Mouse (Mus musculus) liver, adult (tissue): Measurements from ENCODE around the gene Mast3.

ENCODE experiments used
- GATA4 ChIP-seq: IDR thresholded peaks from 2 replicates; pipeline ENCODE4 v1.6.1; 2014; ENCODE audit warnings: mild to moderate bottlenecking, low read length; ENCODE audit not compliant: insufficient replicate concordance

Gene Mast3

GRCm38 (mm10) chr8:70804481-70805206, at the start of gene Mast3:
TSS of gene Mast3 (minus strand) at chr8:70805054.
- TF ChIP-seq GATA4 = no peak

GRCm38 (mm10) chr8:70853863-70854262, 49.0 kb upstream of the Mast3 start:
- no peak for TF ChIP-seq GATA4

GRCm38 (mm10) chr8:70852595-70853231, 47.9 kb upstream of the Mast3 start:
- TF ChIP-seq GATA4 = no peak

GRCm38 (mm10) chr8:70851837-70852236, 47.0 kb upstream of the Mast3 start:
- no peak for TF ChIP-seq GATA4

GRCm38 (mm10) chr8:70850947-70851346, 46.1 kb upstream of the Mast3 start:
- TF ChIP-seq GATA4 = no peak

DNA sequence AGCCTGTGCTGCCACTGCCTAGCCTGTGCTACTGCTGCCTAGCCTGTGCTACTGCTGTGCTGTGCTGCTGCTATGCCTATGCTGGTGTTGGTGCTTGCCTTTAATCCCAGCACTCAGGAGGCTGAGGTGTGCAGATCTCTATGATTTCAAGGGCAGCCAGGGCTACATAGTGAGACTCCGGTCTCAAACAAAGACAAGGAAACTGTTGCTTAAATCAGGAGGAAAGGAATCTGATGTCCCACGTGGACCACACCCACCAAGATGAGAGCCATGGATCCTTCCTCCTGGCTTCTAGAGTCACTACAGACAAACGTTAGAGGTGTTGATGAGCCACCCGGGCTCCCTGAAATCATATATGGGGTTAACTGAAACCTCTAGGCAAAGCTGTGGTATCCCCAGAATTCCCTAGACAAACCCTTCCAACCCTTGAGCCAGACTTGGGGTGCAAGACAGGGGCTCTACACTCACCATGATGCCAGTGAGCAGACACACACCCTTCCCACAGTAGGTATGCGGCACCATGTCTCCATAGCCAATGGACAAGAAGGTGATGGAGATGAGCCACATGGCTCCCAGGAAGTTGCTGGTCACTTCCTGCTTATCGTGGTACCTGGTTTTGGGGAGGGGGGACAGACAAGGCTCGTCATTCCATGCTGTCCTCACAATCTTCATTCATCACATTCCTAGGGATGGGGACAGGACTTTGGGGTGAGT, 45.4 kb upstream of the Mast3 start:
- TF ChIP-seq GATA4 = no peak

GRCm38 (mm10) chr8:70849333-70849990, 44.6 kb upstream of the Mast3 start:
- TF ChIP-seq GATA4 = no peak

- no peak for TF ChIP-seq GATA4
Measured at GRCm38 (mm10) chr8:70846371-70847154, 41.7 kb upstream of the Mast3 start.

- no peak for TF ChIP-seq GATA4
Measured at GRCm38 (mm10) chr8:70845108-70845507, 40.3 kb upstream of the Mast3 start.

GRCm38 (mm10) chr8:70844523-70844922, 39.7 kb upstream of the Mast3 start:
- TF ChIP-seq GATA4 = no peak

DNA sequence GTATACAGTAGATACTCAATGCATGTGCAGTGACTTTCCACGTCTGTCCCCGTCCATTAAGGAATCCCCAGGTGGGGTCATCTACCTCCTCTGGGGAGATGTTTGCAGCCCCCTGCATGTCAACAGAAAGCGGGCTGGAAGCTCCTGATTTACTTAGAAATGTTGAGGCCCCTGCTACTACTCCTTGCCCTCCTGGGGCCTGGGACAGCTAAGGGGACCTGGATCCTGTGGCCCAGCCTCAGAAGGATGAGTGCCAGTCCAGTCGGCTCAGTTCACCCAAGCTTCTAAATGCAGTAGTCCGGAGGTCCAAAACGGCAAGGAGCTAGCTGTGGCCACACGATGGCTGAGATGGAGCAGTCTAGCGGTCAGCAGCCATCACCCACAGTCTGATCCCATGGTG, 39.1 kb upstream of the Mast3 start:
- no peak for TF ChIP-seq GATA4

DNA sequence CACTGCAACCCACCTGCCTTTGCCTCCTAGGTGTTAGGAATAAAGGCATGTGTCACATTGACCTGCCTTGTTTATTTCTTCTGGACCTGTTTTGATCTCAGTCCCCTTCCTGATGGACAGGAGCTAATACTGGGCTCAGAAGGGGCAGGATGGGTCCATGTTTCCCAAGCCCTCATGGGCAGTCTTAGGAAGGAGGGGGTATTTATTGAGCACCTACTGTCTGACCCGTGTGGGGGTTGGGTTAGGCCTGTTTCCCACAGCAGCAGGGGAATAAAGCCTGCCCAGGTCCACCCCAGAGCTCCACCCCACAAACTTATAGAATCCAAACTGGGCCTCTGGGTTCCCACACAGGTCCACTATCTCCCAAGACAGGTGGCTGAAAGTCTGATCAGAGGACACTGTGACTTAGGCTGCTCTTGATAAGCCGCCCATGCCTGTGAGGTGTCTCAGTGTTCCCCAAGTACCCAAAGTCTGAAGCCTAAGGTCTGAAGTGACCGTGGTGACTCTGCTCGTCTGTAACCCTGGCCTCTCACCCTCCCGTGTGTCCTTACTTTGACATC, 38.4 kb upstream of the Mast3 start:
- no peak for TF ChIP-seq GATA4

DNA sequence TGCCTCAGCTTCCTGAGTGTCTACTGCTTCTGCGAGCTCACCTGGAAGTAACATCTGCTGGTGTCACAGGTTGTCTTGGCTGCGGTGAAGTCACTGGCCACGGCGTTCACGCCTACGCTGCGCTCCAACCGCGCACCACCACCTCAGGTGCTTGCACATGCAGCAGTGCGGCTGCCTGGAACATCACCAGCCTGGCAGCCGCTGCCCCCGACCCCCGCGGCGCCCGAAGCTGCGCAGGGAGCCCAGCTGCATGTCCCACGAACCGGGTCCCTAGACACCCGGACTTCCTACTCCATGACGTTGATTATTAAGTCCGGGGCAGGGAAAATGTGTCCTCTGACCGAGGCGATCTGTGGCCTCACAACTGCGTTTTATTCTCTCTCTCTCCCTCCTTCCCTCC, 37.6 kb upstream of the Mast3 start:
- TF ChIP-seq GATA4 = no peak

DNA sequence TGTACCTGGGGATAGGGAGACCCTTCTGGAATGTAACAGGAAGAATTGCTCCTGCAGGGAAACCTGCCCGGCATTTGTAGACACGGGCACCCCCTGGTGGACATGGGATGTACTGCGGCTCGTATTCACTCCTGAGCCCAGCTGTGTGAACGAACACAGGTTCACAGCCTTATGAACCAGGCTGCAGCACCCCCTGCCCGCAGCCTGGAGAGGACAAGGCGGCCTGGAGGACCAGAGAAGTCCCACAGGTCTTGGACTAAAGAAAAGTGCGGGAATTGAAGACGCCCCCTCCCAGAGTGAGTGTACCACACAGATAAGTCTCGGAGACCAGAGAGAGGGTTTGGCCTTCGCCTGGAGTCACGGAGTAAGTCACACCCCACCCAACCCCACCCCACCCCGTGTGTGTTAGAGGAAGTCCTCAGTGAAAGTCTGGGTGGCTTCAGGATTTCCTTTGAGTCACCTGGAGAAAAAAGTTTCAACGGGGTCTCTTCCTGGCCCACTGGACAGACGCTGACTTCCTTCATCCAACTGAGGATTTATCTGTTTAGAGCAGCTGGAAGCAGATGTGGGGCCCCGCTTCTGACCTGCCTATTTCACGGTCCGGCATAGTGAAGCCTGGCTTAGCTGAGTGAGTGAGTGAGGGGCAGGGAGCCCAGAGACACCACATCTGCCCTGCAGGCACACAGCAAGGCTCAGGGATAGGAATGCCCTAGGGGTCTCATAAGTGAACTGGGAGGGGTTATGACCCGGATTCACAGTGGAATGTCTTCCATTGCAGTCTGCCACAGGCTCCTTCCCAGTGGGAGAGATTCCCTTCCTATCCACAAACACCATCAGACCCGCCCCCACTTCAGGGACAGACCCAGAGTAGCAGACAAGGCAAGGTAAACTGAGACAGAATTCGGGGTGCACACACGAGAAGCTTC, 36.6 kb upstream of the Mast3 start:
- TF ChIP-seq GATA4 = no peak

GRCm38 (mm10) chr8:70840590-70840989, 35.7 kb upstream of the Mast3 start:
- TF ChIP-seq GATA4 = no peak
